Mouse (Mus musculus): Measurements from ENCODE around the gene Hepacam. TPM values are rescaled to one million over a fixed set of nuclear protein-coding genes. Genes with fewer than 3 reads are reported as not detected.

The Hepacam gene
- polyA plus RNA-seq, 1 experiment from 2014 or later: not detected

Other genes with a start within 250 kb of the Hepacam start
- 15.5 and 18.6 TPM in 2 replicates for gene Pknox2, start 219.9 kb upstream of the Hepacam start, polyA plus RNA-seq (2016; fragmentation: Nextera tagmentation; extraction: Ambion mirVana)
- gene Tmem218, start 159.1 kb upstream of the Hepacam start, polyA plus RNA-seq (2016; fragmentation: Nextera tagmentation; extraction: Ambion mirVana): 12.5 and 12.6 TPM in 2 replicates
- gene Slc37a2, start 111.6 kb upstream of the Hepacam start, polyA plus RNA-seq (2016; fragmentation: Nextera tagmentation; extraction: Ambion mirVana): 1.1 and 2.1 TPM in 2 replicates
- 8.1 and 8.5 TPM in 2 replicates for gene Ccdc15, start 18.9 kb upstream of the Hepacam start, polyA plus RNA-seq (2016; fragmentation: Nextera tagmentation; extraction: Ambion mirVana)
- 8.4 and 10.3 TPM in 2 replicates for gene Robo4, start 34.5 kb downstream of the Hepacam start, polyA plus RNA-seq (2016; fragmentation: Nextera tagmentation; extraction: Ambion mirVana)
- 0.10 TPM in 1 of 2 replicates, not detected in the other for gene Robo3, start 65.9 kb downstream of the Hepacam start, polyA plus RNA-seq (2016; fragmentation: Nextera tagmentation; extraction: Ambion mirVana)
- gene Msantd2, start 122.0 kb downstream of the Hepacam start, polyA plus RNA-seq (2016; fragmentation: Nextera tagmentation; extraction: Ambion mirVana): 40.4 and 45.0 TPM in 2 replicates
- gene Esam, start 160.7 kb downstream of the Hepacam start, polyA plus RNA-seq (2016; fragmentation: Nextera tagmentation; extraction: Ambion mirVana): 26.8 and 29.7 TPM in 2 replicates
- gene Vsig2, start 171.9 kb downstream of the Hepacam start, polyA plus RNA-seq (2016; fragmentation: Nextera tagmentation; extraction: Ambion mirVana): 0.95 and 1.6 TPM in 2 replicates
- gene Nrgn, start 185.6 kb downstream of the Hepacam start, polyA plus RNA-seq (2016; fragmentation: Nextera tagmentation; extraction: Ambion mirVana): 5.1 and 6.1 TPM in 2 replicates
- 4.5 and 5.0 TPM in 2 replicates for gene Siae, start 188.3 kb downstream of the Hepacam start, polyA plus RNA-seq (2016; fragmentation: Nextera tagmentation; extraction: Ambion mirVana)
- 6.0 and 6.1 TPM in 2 replicates for gene Spa17, start 246.4 kb downstream of the Hepacam start, polyA plus RNA-seq (2016; fragmentation: Nextera tagmentation; extraction: Ambion mirVana)

Data from limb, embryonic 12.5 days (tissue).